Mouse (Mus musculus): ENCODE data around the gene Dexi. TPM values are rescaled to one million over a fixed set of nuclear protein-coding genes. Genes with fewer than 3 reads are reported as not detected.

Dexi gene
- polyA plus RNA-seq, 1 experiment from 2014 or later = 20.8 TPM

Other genes with a start within 250 kb of the Dexi start
- 24.2 and 25.4 TPM in 2 replicates for gene Emp2, start 229.1 kb downstream of the Dexi start, polyA plus RNA-seq (2016; fragmentation: Nextera tagmentation; extraction: Ambion mirVana)
- 0.21 and 0.24 TPM in 2 replicates for gene Tekt5, start 147.6 kb downstream of the Dexi start, polyA plus RNA-seq (2016; fragmentation: Nextera tagmentation; extraction: Ambion mirVana)
- 37.9 and 41.6 TPM in 2 replicates for gene Nubp1, start 131.1 kb downstream of the Dexi start, polyA plus RNA-seq (2016; fragmentation: Nextera tagmentation; extraction: Ambion mirVana)
- 6.5 and 6.7 TPM in 2 replicates for gene Tvp23a, start 95.7 kb downstream of the Dexi start, polyA plus RNA-seq (2016; fragmentation: Nextera tagmentation; extraction: Ambion mirVana)
- 0.17 and 0.62 TPM in 2 replicates for gene Ciita, start 63.0 kb downstream of the Dexi start, polyA plus RNA-seq (2016; fragmentation: Nextera tagmentation; extraction: Ambion mirVana)
- 30.0 and 33.7 TPM in 2 replicates for gene Clec16a, start 2.3 kb upstream of the Dexi start, polyA plus RNA-seq (2016; fragmentation: Nextera tagmentation; extraction: Ambion mirVana)
- gene Socs1, start 242.5 kb upstream of the Dexi start, polyA plus RNA-seq (2016; fragmentation: Nextera tagmentation; extraction: Ambion mirVana) = 6.0 and 6.2 TPM in 2 replicates
- gene Tnp2, start 245.6 kb upstream of the Dexi start, polyA plus RNA-seq (2016; fragmentation: Nextera tagmentation; extraction: Ambion mirVana) = not detected in 2 replicates
- gene Prm3, start 247.9 kb upstream of the Dexi start, polyA plus RNA-seq (2016; fragmentation: Nextera tagmentation; extraction: Ambion mirVana) = not detected in 2 replicates